Mouse (Mus musculus) ES-Bruce4 (cell line): ENCODE measurements around the gene Xirp1.

Experiments
- CTCF ChIP-seq: IDR thresholded peaks from one replicate; pipeline ENCODE4 v1.8.1; 2011; ENCODE audit warnings: low read depth, low read length
- POLR2A ChIP-seq: IDR thresholded peaks from one replicate; pipeline ENCODE4 v1.8.1; 2011; ENCODE audit warnings: low read length; ENCODE audit not compliant: insufficient read depth

DNA sequence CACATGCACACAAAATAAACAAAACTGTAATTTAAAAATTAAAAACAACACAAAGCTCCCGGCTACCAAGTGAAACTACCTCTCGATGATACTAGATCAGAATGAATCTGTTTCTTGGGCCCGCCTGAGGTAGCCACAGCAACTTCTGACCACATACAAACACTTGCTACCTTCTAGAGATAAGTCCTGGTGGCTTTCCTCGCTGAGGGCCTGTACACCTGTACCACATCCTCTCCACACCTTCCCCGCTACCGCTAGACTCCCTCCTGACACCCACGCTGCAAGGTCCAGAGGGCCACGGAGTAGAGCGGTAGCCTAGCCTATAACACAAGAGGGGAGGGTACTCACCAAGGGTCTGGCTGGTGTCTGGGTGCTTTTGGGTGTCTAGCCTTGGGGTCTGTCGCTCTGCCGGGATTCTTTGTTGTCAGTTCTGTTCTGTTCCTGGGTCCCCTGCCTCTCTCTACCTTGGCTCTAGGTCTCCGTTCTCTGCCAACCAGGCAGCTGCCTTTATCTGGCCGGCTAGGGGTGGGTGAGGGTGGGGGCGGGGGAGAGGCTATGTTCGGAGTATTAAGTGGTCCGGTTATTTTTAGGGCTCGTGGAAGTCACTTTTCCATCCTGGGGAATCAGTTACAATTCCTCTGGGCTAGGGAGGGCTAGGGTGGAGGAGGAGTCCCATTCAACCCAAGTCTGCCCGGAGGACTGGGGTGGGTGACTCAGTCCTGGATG is at the start of gene Xirp1:
- no peak for TF ChIP-seq CTCF
- no peak for TF ChIP-seq POLR2A
